In the genomic region with DNA sequence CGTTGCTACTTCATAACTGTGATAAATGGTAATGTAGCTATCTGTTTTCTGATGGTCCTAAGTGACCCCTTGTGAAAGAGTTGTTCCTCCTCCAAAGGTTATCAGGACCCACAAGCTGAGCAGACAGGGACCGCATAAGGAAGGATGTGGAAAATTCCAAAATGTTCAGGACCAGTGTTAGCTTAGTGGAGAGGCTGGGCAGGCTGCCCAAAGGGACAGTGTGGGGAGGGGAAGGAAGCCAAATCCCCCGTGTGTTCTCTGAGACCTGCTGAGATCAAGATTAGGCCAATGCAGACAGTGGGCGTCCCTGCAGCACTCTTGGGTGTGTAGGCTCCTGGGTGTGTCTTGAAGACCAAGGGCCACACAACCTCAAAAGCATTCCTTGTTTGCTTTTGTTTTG, we compare ENCODE assay signal across 10 mouse cellular contexts. TPM values are rescaled to one million over a fixed set of nuclear protein-coding genes. Genes with fewer than 3 reads are reported as not detected.
A peak's percentile ranks its signal among the peaks of the same experiment; 100 is the strongest.
DNase-seq lines count a peak whose midpoint lies in the region; ATAC-seq lines count a peak whose summit lies in the region.
"Had no signal": no experiment of that assay in that cellular context is flagged by ENCODE, and none has a peak within 500 bp of the region (broad histone marks: within the 10 kb centered on the region; RNA-seq: fewer than 3 reads in every experiment).

No protein-coding gene starts in this region.

- DNase-seq in adrenal gland, adult (ENCODE audit: inconsistent age in 2 of 2, low spot score in 1 of 2): peak; percentile 77 to 87
- DNase-seq in adrenal gland, postnatal 4 days (ENCODE audit: low spot score in 2 of 2): no peak
- peak; percentile 57 for DNase-seq in 3T3-L1 (ENCODE audit: low read depth, low spot score)
- DNase-seq in spleen, adult 18-20 months: no peak
- DNase-seq in right cerebral cortex, adult 2 months (ENCODE audit: low spot score in 2 of 2): no peak

- no peaks in the 10 kb centered on the region for H3K27me3 ChIP-seq in kidney, embryonic 15.5 days
- H3K27me3 ChIP-seq: hindbrain, embryonic 15.5 days; limb, embryonic 15.5 days had no signal

- peaks cover 31% of the 10 kb centered on the region for H3K36me3 ChIP-seq in kidney, embryonic 15.5 days

- peaks cover 9% of the 10 kb centered on the region for H3K4me1 ChIP-seq in kidney, embryonic 15.5 days
- H3K4me1 ChIP-seq: hindbrain, embryonic 15.5 days; limb, embryonic 15.5 days had no signal

- no peak overlapping the region for H3K4me3 ChIP-seq in kidney, embryonic 15.5 days (replicated peaks)
- H3K4me3 ChIP-seq: hindbrain, embryonic 15.5 days; limb, embryonic 15.5 days had no signal

- 61% methylated on average over 4 of the region's 4 CpGs for WGBS in kidney, embryonic 15.5 days

- H3K9me3 ChIP-seq in kidney, embryonic 15.5 days (replicated peaks): no peaks in the 10 kb centered on the region
- H3K9me3 ChIP-seq: hindbrain, embryonic 15.5 days; limb, embryonic 15.5 days had no signal

- no peak overlapping the region for H3K9ac ChIP-seq in kidney, embryonic 15.5 days
- H3K9ac ChIP-seq: hindbrain, embryonic 15.5 days; limb, embryonic 15.5 days had no signal

- peak; percentile 76 for ATAC-seq in common myeloid progenitor, adult 5-6 weeks (replicated peaks; ENCODE audit: low read depth, poor library complexity, severe bottlenecking)
- ATAC-seq in kidney, embryonic 15.5 days (replicated peaks; ENCODE audit: low FRiP score): no peak
- no peak for ATAC-seq in megakaryocyte, adult 5-6 weeks (ENCODE audit: poor library complexity, severe bottlenecking)

- H3K4me2 ChIP-seq in kidney, embryonic 15.5 days: no peak overlapping the region
- H3K4me2 ChIP-seq: hindbrain, embryonic 15.5 days; limb, embryonic 15.5 days had no signal

- 0 out of 2 replicates have a peak overlapping the region, but pooled peaks have one; percentile 29 for H3K27ac ChIP-seq in kidney, embryonic 15.5 days
- H3K27ac ChIP-seq: hindbrain, embryonic 15.5 days; limb, embryonic 15.5 days had no signal

RNA-seq across cellular contexts. Expression of a gene that starts 19.3 kb away (rescaled TPM):
- total RNA-seq in adrenal gland, postnatal 4 days (2021): 10 to 100 TPM; 82.6 to 88.9 TPM
- 35.0 and 43.9 TPM in 2 replicates for total RNA-seq in common myeloid progenitor, adult 5-6 weeks (2017)
- 180 and 198 TPM in 2 replicates for polyA plus RNA-seq in kidney, embryonic 15.5 days (2015; fragmentation: Nextera tagmentation; extraction: Ambion mirVana)
- 11.8 and 11.9 TPM in 2 replicates for total RNA-seq in megakaryocyte, adult 5-6 weeks (2015)
- 13.9 and 15.7 TPM in 2 replicates for total RNA-seq in megakaryocyte, adult 5-6 weeks (2017)

RNA-seq across cellular contexts. Expression of a gene that starts 33.8 kb away (rescaled TPM):
- 100 to 1,000 TPM; 137 to 154 TPM for total RNA-seq in adrenal gland, postnatal 4 days (2021)
- 43.8 and 58.4 TPM in 2 replicates for total RNA-seq in common myeloid progenitor, adult 5-6 weeks (2017)
- 135 and 145 TPM in 2 replicates for polyA plus RNA-seq in kidney, embryonic 15.5 days (2015; fragmentation: Nextera tagmentation; extraction: Ambion mirVana)
- 35.7 and 38.2 TPM in 2 replicates for total RNA-seq in megakaryocyte, adult 5-6 weeks (2015)
- total RNA-seq in megakaryocyte, adult 5-6 weeks (2017): 61.3 and 76.1 TPM in 2 replicates

RNA-seq across cellular contexts. Expression of a gene that starts 35.7 kb away (rescaled TPM):
- total RNA-seq in adrenal gland, postnatal 4 days (2021): 10 to 100 TPM; 31.0 to 32.4 TPM
- 8.1 and 10.5 TPM in 2 replicates for total RNA-seq in common myeloid progenitor, adult 5-6 weeks (2017)
- polyA plus RNA-seq in kidney, embryonic 15.5 days (2015; fragmentation: Nextera tagmentation; extraction: Ambion mirVana): 20.3 and 23.8 TPM in 2 replicates
- total RNA-seq in megakaryocyte, adult 5-6 weeks (2015): 9.3 and 12.5 TPM in 2 replicates
- total RNA-seq in megakaryocyte, adult 5-6 weeks (2017): 11.1 and 11.9 TPM in 2 replicates

RNA-seq across cellular contexts. Expression of a gene that starts 41.0 kb away (rescaled TPM):
- total RNA-seq in adrenal gland, postnatal 4 days (2021): 1 to 10 TPM; 2.9 to 3.8 TPM
- total RNA-seq in common myeloid progenitor, adult 5-6 weeks (2017): 1.6 and 2.6 TPM in 2 replicates
- polyA plus RNA-seq in kidney, embryonic 15.5 days (2015; fragmentation: Nextera tagmentation; extraction: Ambion mirVana): 2.5 TPM in 2 replicates
- total RNA-seq in megakaryocyte, adult 5-6 weeks (2015): 62.2 and 64.6 TPM in 2 replicates
- total RNA-seq in megakaryocyte, adult 5-6 weeks (2017): 29.3 and 33.8 TPM in 2 replicates

RNA-seq across cellular contexts. Expression of a gene that starts 47.2 kb away (rescaled TPM):
- 10 to 100 TPM; 80.4 to 80.5 TPM for total RNA-seq in adrenal gland, postnatal 4 days (2021)
- total RNA-seq in common myeloid progenitor, adult 5-6 weeks (2017): 70.8 and 71.1 TPM in 2 replicates
- polyA plus RNA-seq in kidney, embryonic 15.5 days (2015; fragmentation: Nextera tagmentation; extraction: Ambion mirVana): 58.5 and 64.5 TPM in 2 replicates
- 88.7 and 114 TPM in 2 replicates for total RNA-seq in megakaryocyte, adult 5-6 weeks (2015)
- 71.4 and 80.6 TPM in 2 replicates for total RNA-seq in megakaryocyte, adult 5-6 weeks (2017)

Comparison
In these comparisons a context has a peak if more than half of its experiments do, and no peak if none do; other contexts are left out.
1. DNase-seq: peak in adrenal gland, adult (2 of 2) and 3T3-L1 (single experiment); none in adrenal gland, postnatal 4 days (0 of 2), spleen, adult 18-20 months (0 of 2) and right cerebral cortex, adult 2 months (0 of 2).